Comparison of ENCODE assay signal across 9 mouse cellular contexts in the genomic region with DNA sequence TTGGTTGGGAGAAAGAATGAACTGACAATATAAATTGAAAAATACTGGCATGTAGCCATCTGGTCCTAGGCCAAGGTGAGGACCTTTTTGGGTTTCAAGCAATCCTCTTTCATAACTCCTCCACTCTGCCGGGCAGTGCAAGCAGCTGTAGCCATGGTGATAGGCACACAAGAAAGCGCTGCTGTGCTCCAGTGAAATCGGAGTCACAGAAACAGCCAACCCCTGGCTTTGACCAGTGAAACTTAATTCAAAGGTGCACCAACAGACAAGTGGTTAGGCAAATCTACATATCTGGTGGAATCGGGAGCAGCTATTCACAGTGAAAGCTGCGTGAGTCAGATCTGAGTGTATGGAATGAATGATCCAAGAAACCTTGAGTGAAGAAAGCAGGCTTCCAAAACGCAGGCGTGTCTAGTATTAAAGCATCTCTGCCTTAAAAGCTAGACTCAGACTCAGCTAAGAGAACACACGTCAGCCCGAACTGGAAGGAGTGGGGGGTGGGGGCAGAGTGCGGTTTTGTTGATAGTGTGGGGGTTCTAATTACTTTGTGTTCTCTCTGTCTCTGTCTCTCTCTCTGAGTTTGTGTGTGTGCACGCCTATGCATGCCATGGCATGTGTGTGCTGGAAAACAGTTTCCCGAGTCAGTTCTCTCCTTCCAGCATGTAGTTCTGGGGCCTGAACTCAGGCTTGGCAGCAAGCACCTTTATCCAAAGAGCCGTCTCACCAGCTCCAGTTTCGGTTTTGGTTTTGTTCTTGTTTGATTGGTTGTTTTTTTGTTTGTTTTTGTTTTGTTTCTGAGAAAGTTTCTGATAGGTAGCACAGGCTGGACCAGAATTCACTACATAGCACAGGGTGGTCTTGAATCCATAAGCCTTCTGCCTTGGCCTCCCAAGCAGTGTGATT. TPM values are rescaled to one million over a fixed set of nuclear protein-coding genes. Genes with fewer than 3 reads are reported as not detected.
A peak's percentile ranks its signal among the peaks of the same experiment; 100 is the strongest.
DNase-seq lines count a peak whose midpoint lies in the region; ATAC-seq and TF ChIP-seq lines count a peak whose summit lies in the region.
"Had no signal": no experiment of that assay in that cellular context is flagged by ENCODE, and none has a peak within 500 bp of the region (broad histone marks: within the 10 kb centered on the region; RNA-seq: fewer than 3 reads in every experiment).

No protein-coding gene starts in this region.

- no peak overlapping the region for H3K9ac ChIP-seq in heart, embryonic 11.5 days (ENCODE audit: low read depth, low read length)
- no peak overlapping the region for H3K9ac ChIP-seq in midbrain, embryonic 16.5 days (ENCODE audit: low read depth, low read length)

- no peak overlapping the region; the same call in 1 of the 2 replicates for H3K4me2 ChIP-seq in heart, embryonic 11.5 days
- H3K4me2 ChIP-seq in midbrain, embryonic 16.5 days (ENCODE audit: low read length): no peak overlapping the region

- peaks cover 49% of the 10 kb centered on the region for H3K36me3 ChIP-seq in heart, embryonic 11.5 days (ENCODE audit: control insufficient read depth, insufficient read depth, low read length)
- H3K36me3 ChIP-seq in E14TG2a.4 (ENCODE audit: insufficient read depth, low read length): peaks cover 90% of the 10 kb centered on the region
- H3K36me3 ChIP-seq in midbrain, embryonic 16.5 days (ENCODE audit: control insufficient read depth, insufficient read depth, low read length): 0 out of 2 replicates have a peak, but pooled peaks cover 2% of the 10 kb centered on the region

- no peaks in the 10 kb centered on the region for H3K27me3 ChIP-seq in heart, embryonic 11.5 days (ENCODE audit: control insufficient read depth, insufficient read depth, low read length)
- no peaks in the 10 kb centered on the region for H3K27me3 ChIP-seq in E14TG2a.4 (ENCODE audit: insufficient read depth, low read length)
- H3K27me3 ChIP-seq in midbrain, embryonic 16.5 days (ENCODE audit: control insufficient read depth, insufficient read depth, low read depth, low read length): no peaks in the 10 kb centered on the region

- no peak for TF ChIP-seq CTCF in E14TG2a.4 (conservative IDR thresholded peaks at IDR 0.05; ENCODE audit: low read length)
- no peak for TF ChIP-seq CTCF in embryonic fibroblast, embryonic 13.5 days (IDR thresholded peaks at IDR 0.05; ENCODE audit: borderline replicate concordance, insufficient read depth, low read length)

- 72% methylated on average over 14 of the region's 14 CpGs for WGBS in heart, embryonic 11.5 days (ENCODE audit: insufficient replicate concordance)
- 55% methylated on average over 14 of the region's 14 CpGs for WGBS in midbrain, embryonic 16.5 days

- 0 out of 2 replicates have a peak, but pooled peaks cover 3% of the 10 kb centered on the region for H3K4me1 ChIP-seq in heart, embryonic 11.5 days (ENCODE audit: control insufficient read depth, insufficient read depth, low read length)
- peaks cover 77% of the 10 kb centered on the region for H3K4me1 ChIP-seq in E14TG2a.4 (replicated peaks; ENCODE audit: low read depth, low read length)
- peaks cover 6% of the 10 kb centered on the region for H3K4me1 ChIP-seq in embryonic fibroblast, embryonic 13.5 days (ENCODE audit: control insufficient read depth, insufficient read depth, low read length)
- peaks cover 4% of the 10 kb centered on the region; the same call in 1 of the 2 replicates for H3K4me1 ChIP-seq in midbrain, embryonic 16.5 days (ENCODE audit: control insufficient read depth, insufficient read depth, low read length)

- no peak overlapping the region for H3K4me3 ChIP-seq in heart, embryonic 11.5 days (ENCODE audit: low read depth, low read length)
- H3K4me3 ChIP-seq in E14TG2a.4 (replicated peaks; ENCODE audit: low read length): 0 out of 2 replicates have a peak overlapping the region, but pooled peaks have one; percentile 1
- no peak overlapping the region for H3K4me3 ChIP-seq in embryonic fibroblast, embryonic 13.5 days (ENCODE audit: insufficient read depth, low read length)
- no peak overlapping the region for H3K4me3 ChIP-seq in midbrain, embryonic 16.5 days (ENCODE audit: low read depth, low read length)

- peak; percentile 94 for DNase-seq in heart, adult 11 months
- peak; percentile 28 to 53 for DNase-seq in kidney, postnatal 4 days
- no peak for DNase-seq in cerebellum, postnatal 4 days (ENCODE audit: low spot score in 2 of 2)
- no peak for DNase-seq in cerebellum, postnatal 10 days

- H3K9me3 ChIP-seq in heart, embryonic 11.5 days (replicated peaks; ENCODE audit: control insufficient read depth, low read length): no peaks in the 10 kb centered on the region
- peaks cover 55% of the 10 kb centered on the region for H3K9me3 ChIP-seq in E14TG2a.4 (ENCODE audit: low read length)
- H3K9me3 ChIP-seq in midbrain, embryonic 16.5 days (replicated peaks; ENCODE audit: control insufficient read depth, low read length, poor library complexity, severe bottlenecking): no peaks in the 10 kb centered on the region
- H3K9me3 ChIP-seq: G1E had no signal

- ATAC-seq in heart, embryonic 11.5 days (replicated peaks; ENCODE audit: insufficient number of reproducible peaks, low FRiP score, low TSS enrichment): no peak
- peak; percentile 78 for ATAC-seq in midbrain, embryonic 16.5 days

- H3K27ac ChIP-seq in heart, embryonic 11.5 days (ENCODE audit: low read depth, low read length): no peak overlapping the region
- H3K27ac ChIP-seq in embryonic fibroblast, embryonic 13.5 days (ENCODE audit: insufficient read depth, low read length): peak overlapping the region; percentile 45
- H3K27ac ChIP-seq in midbrain, embryonic 16.5 days (ENCODE audit: low read length): no peak overlapping the region

- TF ChIP-seq POLR2A in embryonic fibroblast, embryonic 13.5 days (IDR thresholded peaks at IDR 0.05; ENCODE audit: low read depth, low read length): no peak

RNA-seq across cellular contexts. Expression of a gene that starts 44.8 kb away (rescaled TPM):
- 29.4 and 31.6 TPM in 2 replicates for polyA plus RNA-seq in heart, embryonic 11.5 days (2014; fragmentation: Nextera tagmentation; extraction: Ambion mirVana)
- polyA plus RNA-seq in embryonic fibroblast, embryonic 13.5 days (2011; ENCODE audit: insufficient read length, low read depth, missing spikeins): 23.2 and 30.0 TPM in 2 replicates
- 8.9 and 10.3 TPM in 2 replicates for polyA plus RNA-seq in midbrain, embryonic 16.5 days (2015; fragmentation: Nextera tagmentation; extraction: Ambion mirVana)

Comparison
In these comparisons a context has a peak if more than half of its experiments do, and no peak if none do; other contexts are left out.
1. DNase-seq: peak in heart, adult 11 months (single experiment) and kidney, postnatal 4 days (2 of 2); none in cerebellum, postnatal 4 days (0 of 2) and cerebellum, postnatal 10 days (0 of 2).